Mouse (Mus musculus) embryonic facial prominence, embryonic 10.5 days (tissue): ENCODE measurements around the gene Napa. TPM values are rescaled to one million over a fixed set of nuclear protein-coding genes. Genes with fewer than 3 reads are reported as not detected.

Experiments used
- polyA plus RNA-seq: library from polyadenylated mRNA; unstranded; fragments of >200 nt; fragmentation: Nextera tagmentation; extraction: Ambion mirVana; gene quantifications from 2 replicates; pipeline ENCODE4 v1.2.1, GENCODE M21; 2016

Gene Napa
- polyA plus RNA-seq, 1 experiment from 2014 or later, result 200 TPM

Other genes starting within 250 kb of the Napa start
- 0.11 and 0.13 TPM in 2 replicates for gene Crx, start 218.5 kb upstream of the Napa start, polyA plus RNA-seq
- gene Crxos, start 215.8 kb upstream of the Napa start, polyA plus RNA-seq, result not detected in 2 replicates
- gene Selenow, start 176.1 kb upstream of the Napa start, polyA plus RNA-seq, result 756 and 839 TPM in 2 replicates
- 180 and 185 TPM in 2 replicates for gene Nop53, start 152.4 kb upstream of the Napa start, polyA plus RNA-seq
- gene Ehd2, start 130.9 kb upstream of the Napa start, polyA plus RNA-seq, result 11.6 and 13.8 TPM in 2 replicates
- gene Bicra, start 50.5 kb upstream of the Napa start, polyA plus RNA-seq, result 8.9 and 9.2 TPM in 2 replicates
- gene Zfp541, start 36.6 kb upstream of the Napa start, polyA plus RNA-seq, result 0.05 TPM in 1 of 2 replicates, not detected in the other
- 25.8 and 26.7 TPM in 2 replicates for gene Kptn, start 21.4 kb downstream of the Napa start, polyA plus RNA-seq
- 0.16 and 0.20 TPM in 2 replicates for gene Slc8a2, start 31.4 kb downstream of the Napa start, polyA plus RNA-seq
- 55.5 and 67.7 TPM in 2 replicates for gene Meis3, start 76.6 kb downstream of the Napa start, polyA plus RNA-seq
- 19.0 and 20.1 TPM in 2 replicates for gene Dhx34, start 123.6 kb downstream of the Napa start, polyA plus RNA-seq
- gene C5ar2, start 145.7 kb downstream of the Napa start, polyA plus RNA-seq, result 0.05 and 0.09 TPM in 2 replicates
- gene C5ar1, start 161.1 kb downstream of the Napa start, polyA plus RNA-seq, result 0.54 and 0.64 TPM in 2 replicates
- gene Inafm1, start 175.2 kb downstream of the Napa start, polyA plus RNA-seq, result 5.9 and 9.1 TPM in 2 replicates
- gene Ccdc9, start 188.3 kb downstream of the Napa start, polyA plus RNA-seq, result 27.1 and 27.5 TPM in 2 replicates
- 12.9 and 13.4 TPM in 2 replicates for gene Bbc3, start 209.9 kb downstream of the Napa start, polyA plus RNA-seq